Mouse (Mus musculus) limb, embryonic 12.5 days (tissue): ENCODE measurements around the gene Fry. TPM values are rescaled to one million over a fixed set of nuclear protein-coding genes. Genes with fewer than 3 reads are reported as not detected.

Source experiments
- ATAC-seq: fragments of 200-750 bp; cut with Nextera tagmentation; 2 replicates; pipeline ENCODE4 v1.8.0; 2017; ENCODE audit warnings: low read depth, moderate TSS enrichment; ENCODE audit not compliant: insufficient number of reproducible peaks, insufficient read depth, low FRiP score, low TSS enrichment
- H3K27ac ChIP-seq: fragments of 300-500 bp; sonication (generic); 2 replicates; pipeline ENCODE4 v1.5.1; 2016; ENCODE audit warnings: mild to moderate bottlenecking, moderate library complexity
- H3K27me3 ChIP-seq: fragments of 300-500 bp; sonication (generic); 2 replicates; pipeline ENCODE4 v1.6.1; 2016; ENCODE audit warnings: mild to moderate bottlenecking, moderate library complexity
- H3K36me3 ChIP-seq: fragments of 300-500 bp; sonication (generic); 2 replicates; pipeline ENCODE4 v1.6.1; 2016; ENCODE audit warnings: mild to moderate bottlenecking, moderate library complexity
- H3K4me1 ChIP-seq: fragments of 300-500 bp; sonication (generic); replicated peaks from 2 replicates; pipeline ENCODE4 v1.6.1; 2016
- H3K4me2 ChIP-seq: fragments of 300-500 bp; sonication (generic); 2 replicates; pipeline ENCODE4 v1.6.1; 2016; ENCODE audit warnings: mild to moderate bottlenecking, moderate library complexity
- H3K4me3 ChIP-seq: fragments of 300-500 bp; sonication (generic); replicated peaks from 2 replicates; pipeline ENCODE4 v1.5.1; 2016; ENCODE audit warnings: mild to moderate bottlenecking
- H3K9ac ChIP-seq: fragments of 300-500 bp; sonication (generic); replicated peaks from 2 replicates; pipeline ENCODE4 v1.6.1; 2016; ENCODE audit warnings: mild to moderate bottlenecking, moderate library complexity
- H3K9me3 ChIP-seq: fragments of 300-500 bp; sonication (generic); 2 replicates; pipeline ENCODE4 v1.6.1; 2016; ENCODE audit warnings: mild to moderate bottlenecking, moderate library complexity
- WGBS: fragments of 180-500 bp; shearing (Covaris S2); methylation state at CpG from one replicate; pipeline ENCODE4 v1.1.7; 2016; 5-methylcytosine and 5-hydroxymethylcytosine counted together
- polyA plus RNA-seq: library from polyadenylated mRNA; unstranded; fragments of >200 nt; fragmentation: Nextera tagmentation; extraction: Ambion mirVana; gene quantifications from 2 replicates; pipeline ENCODE4 v1.2.1, GENCODE M21; 2016

The Fry gene
- polyA plus RNA-seq, 1 experiment from 2014 or later: 7.3 TPM

GRCm38 (mm10) chr5:150336451-150336850 is 218.0 kb downstream of the Fry start:
- Histone ChIP-seq H3K4me1 (peaks cover 3% of the 10 kb centered on the region; the same call in 1 of the 2 replicates), H3K9ac (no peak overlapping the region), H3K27ac (no peak overlapping the region), H3K9me3 (no peaks in the 10 kb centered on the region), H3K4me2 (no peak overlapping the region), H3K36me3 (no peaks in the 10 kb centered on the region), H3K27me3 (no peaks in the 10 kb centered on the region), H3K4me3 (no peak overlapping the region)
- 48% methylated on average over 10 of the region's 10 CpGs for WGBS
- ATAC-seq: no peak

- Histone ChIP-seq H3K4me2 (no peak overlapping the region), H3K27ac (no peak overlapping the region; the same call in 1 of the 2 replicates), H3K36me3 (no peaks in the 10 kb centered on the region), H3K9ac (no peak overlapping the region), H3K4me3 (no peak overlapping the region), H3K9me3 (0 out of 2 replicates have a peak, but pooled peaks cover 3% of the 10 kb centered on the region), H3K27me3 (no peaks in the 10 kb centered on the region), H3K4me1 (peaks cover 3% of the 10 kb centered on the region; the same call in 1 of the 2 replicates)
- ATAC-seq: no peak
- WGBS: 88% methylated on average over 7 of the region's 7 CpGs
Measured at GRCm38 (mm10) chr5:150337696-150338095, 219.3 kb downstream of the Fry start.

GRCm38 (mm10) chr5:150340944-150341343 is 222.5 kb downstream of the Fry start:
- Histone ChIP-seq H3K9ac (no peak overlapping the region), H3K27ac (0 out of 2 replicates have a peak overlapping the region, but pooled peaks have one; percentile 23), H3K4me1 (peaks cover 3% of the 10 kb centered on the region; the same call in 1 of the 2 replicates), H3K27me3 (no peaks in the 10 kb centered on the region), H3K4me3 (no peak overlapping the region), H3K36me3 (no peaks in the 10 kb centered on the region), H3K9me3 (0 out of 2 replicates have a peak, but pooled peaks cover 3% of the 10 kb centered on the region), H3K4me2 (no peak overlapping the region)
- WGBS: 68% methylated on average over 5 of the region's 5 CpGs
- ATAC-seq: no peak

- H3K9ac ChIP-seq: no peak overlapping the region
- H3K36me3 ChIP-seq: no peaks in the 10 kb centered on the region
- no peak for ATAC-seq
- H3K4me1 ChIP-seq: peaks cover 3% of the 10 kb centered on the region; the same call in 1 of the 2 replicates
- 0 out of 2 replicates have a peak, but pooled peaks cover 3% of the 10 kb centered on the region for H3K9me3 ChIP-seq
- no peak overlapping the region for H3K4me3 ChIP-seq
- WGBS: 86% methylated on average over 3 of the region's 3 CpGs
- H3K27me3 ChIP-seq: no peaks in the 10 kb centered on the region
- H3K4me2 ChIP-seq: no peak overlapping the region
- no peak overlapping the region for H3K27ac ChIP-seq
Measured at GRCm38 (mm10) chr5:150342139-150342538, 223.7 kb downstream of the Fry start.

GRCm38 (mm10) chr5:150345946-150346345 is 227.5 kb downstream of the Fry start:
- ATAC-seq: no peak
- H3K9ac ChIP-seq: no peak overlapping the region
- no peak overlapping the region for H3K4me2 ChIP-seq
- H3K4me1 ChIP-seq: no peaks in the 10 kb centered on the region
- no peak overlapping the region for H3K4me3 ChIP-seq
- H3K36me3 ChIP-seq: no peaks in the 10 kb centered on the region
- no peaks in the 10 kb centered on the region for H3K27me3 ChIP-seq
- no peak overlapping the region for H3K27ac ChIP-seq
- WGBS: 95% methylated on average over 7 of the region's 7 CpGs
- H3K9me3 ChIP-seq: 0 out of 2 replicates have a peak, but pooled peaks cover 3% of the 10 kb centered on the region

- H3K27me3 ChIP-seq: no peaks in the 10 kb centered on the region
- no peak overlapping the region for H3K4me3 ChIP-seq
- H3K4me1 ChIP-seq: no peaks in the 10 kb centered on the region
- 85% methylated on average over 4 of the region's 4 CpGs for WGBS
- no peak for ATAC-seq
- H3K27ac ChIP-seq: no peak overlapping the region
- no peak overlapping the region for H3K9ac ChIP-seq
- no peak overlapping the region for H3K4me2 ChIP-seq
- H3K9me3 ChIP-seq: 0 out of 2 replicates have a peak, but pooled peaks cover 3% of the 10 kb centered on the region
- no peaks in the 10 kb centered on the region for H3K36me3 ChIP-seq
Measured at GRCm38 (mm10) chr5:150346378-150346777, 227.9 kb downstream of the Fry start.

GRCm38 (mm10) chr5:150347845-150348244 is 229.4 kb downstream of the Fry start:
- H3K9me3 ChIP-seq: no peaks in the 10 kb centered on the region

GRCm38 (mm10) chr5:150348302-150348701 is 229.9 kb downstream of the Fry start:
- no peak overlapping the region for H3K27ac ChIP-seq
- no peaks in the 10 kb centered on the region for H3K9me3 ChIP-seq
- 86% methylated on average over 1 of the region's 1 CpGs for WGBS
- no peaks in the 10 kb centered on the region for H3K27me3 ChIP-seq
- no peak overlapping the region for H3K4me2 ChIP-seq
- no peak overlapping the region for H3K9ac ChIP-seq
- H3K4me1 ChIP-seq: no peaks in the 10 kb centered on the region
- H3K4me3 ChIP-seq: no peak overlapping the region
- H3K36me3 ChIP-seq: no peaks in the 10 kb centered on the region
- no peak for ATAC-seq

More at GRCm38 (mm10) chr5:150347845-150348244, 229.4 kb downstream of the Fry start:
- ATAC-seq: no peak
- Histone ChIP-seq H3K27me3 (no peaks in the 10 kb centered on the region), H3K4me2 (no peak overlapping the region), H3K4me3 (no peak overlapping the region), H3K36me3 (no peaks in the 10 kb centered on the region), H3K27ac (no peak overlapping the region), H3K9ac (no peak overlapping the region), H3K4me1 (no peaks in the 10 kb centered on the region)
- WGBS: 98% methylated on average over 2 of the region's 2 CpGs

GRCm38 (mm10) chr5:150351191-150351590 is 232.7 kb downstream of the Fry start:
- 86% methylated on average over 2 of the region's 2 CpGs for WGBS
- H3K27me3 ChIP-seq: no peaks in the 10 kb centered on the region
- no peak overlapping the region for H3K4me3 ChIP-seq
- H3K36me3 ChIP-seq: no peaks in the 10 kb centered on the region
- no peak overlapping the region for H3K9ac ChIP-seq
- H3K9me3 ChIP-seq: no peaks in the 10 kb centered on the region
- H3K4me1 ChIP-seq: no peaks in the 10 kb centered on the region
- no peak overlapping the region for H3K4me2 ChIP-seq
- H3K27ac ChIP-seq: no peak overlapping the region
- ATAC-seq: no peak

GRCm38 (mm10) chr5:150358671-150359070 is 240.2 kb downstream of the Fry start:
- Histone ChIP-seq H3K27ac (no peak overlapping the region), H3K4me1 (no peaks in the 10 kb centered on the region), H3K36me3 (no peaks in the 10 kb centered on the region), H3K4me3 (no peak overlapping the region), H3K9me3 (no peaks in the 10 kb centered on the region), H3K9ac (no peak overlapping the region), H3K4me2 (no peak overlapping the region), H3K27me3 (no peaks in the 10 kb centered on the region)
- ATAC-seq: no peak
- WGBS: 86% methylated on average over 14 of the region's 14 CpGs

- H3K4me3 ChIP-seq: no peak overlapping the region
- H3K9me3 ChIP-seq: peaks cover 7% of the 10 kb centered on the region
- no peak overlapping the region for H3K9ac ChIP-seq
- WGBS: 91% methylated on average over 6 of the region's 6 CpGs
- H3K36me3 ChIP-seq: no peaks in the 10 kb centered on the region
- no peaks in the 10 kb centered on the region for H3K4me1 ChIP-seq
- ATAC-seq: no peak
- H3K4me2 ChIP-seq: no peak overlapping the region
- H3K27me3 ChIP-seq: no peaks in the 10 kb centered on the region
- H3K27ac ChIP-seq: no peak overlapping the region
Measured at GRCm38 (mm10) chr5:150362241-150362640, 243.8 kb downstream of the Fry start.

GRCm38 (mm10) chr5:150364621-150365020 is 246.2 kb downstream of the Fry start:
- 77% methylated on average over 3 of the region's 3 CpGs for WGBS
- no peaks in the 10 kb centered on the region for H3K27me3 ChIP-seq
- no peak for ATAC-seq

More at GRCm38 (mm10) chr5:150364621-150365020, 246.2 kb downstream of the Fry start:
- H3K9me3 ChIP-seq: peaks cover 7% of the 10 kb centered on the region
- H3K36me3 ChIP-seq: no peaks in the 10 kb centered on the region
- no peak overlapping the region for H3K27ac ChIP-seq
- no peak overlapping the region for H3K4me2 ChIP-seq
- no peak overlapping the region for H3K9ac ChIP-seq
- H3K4me3 ChIP-seq: no peak overlapping the region
- H3K4me1 ChIP-seq: no peaks in the 10 kb centered on the region
